Mouse (Mus musculus): Measurements from ENCODE around the gene Ddb2.

Ddb2 gene

DNA sequence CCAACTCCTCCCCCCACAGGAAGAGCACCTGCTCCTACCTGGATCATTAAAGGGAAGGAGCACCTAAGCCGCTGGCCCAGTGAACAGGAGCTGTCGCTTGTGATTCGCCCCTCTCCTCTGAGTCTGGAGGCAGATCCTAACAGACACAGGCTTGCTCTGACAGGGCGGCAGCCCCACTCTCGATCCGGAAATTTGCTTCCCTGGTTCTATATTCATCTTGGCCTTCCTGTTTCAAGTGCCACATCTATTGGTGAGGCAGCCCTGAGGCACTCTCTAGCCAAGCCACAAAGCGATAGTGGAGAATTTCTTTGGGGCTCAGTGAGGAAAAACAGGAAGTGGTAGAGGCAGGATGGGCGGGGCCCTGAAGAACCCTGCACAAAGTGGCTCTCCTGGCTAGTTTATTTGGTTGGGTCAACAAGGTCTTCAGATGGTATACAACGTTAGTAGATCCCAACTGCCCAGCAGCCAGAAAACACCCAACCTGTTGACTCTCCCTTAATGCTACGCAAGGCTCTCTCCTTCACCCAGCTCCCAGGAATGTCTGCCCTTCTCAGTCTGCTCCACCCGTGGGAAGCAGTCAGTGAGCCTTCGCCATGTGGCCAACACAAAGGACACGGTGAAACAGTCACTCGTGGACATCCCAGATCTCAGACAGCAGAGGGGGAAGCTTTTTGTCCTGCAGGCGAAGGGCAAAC lies 52.9 kb downstream of the Ddb2 start, which contains the start of gene Madd:
Madd (minus strand) TSS at position 127 of the 695 bp plus-strand sequence.
- DNase-seq, result peak in 1 of 2 experiments; percentile 31

DNA sequence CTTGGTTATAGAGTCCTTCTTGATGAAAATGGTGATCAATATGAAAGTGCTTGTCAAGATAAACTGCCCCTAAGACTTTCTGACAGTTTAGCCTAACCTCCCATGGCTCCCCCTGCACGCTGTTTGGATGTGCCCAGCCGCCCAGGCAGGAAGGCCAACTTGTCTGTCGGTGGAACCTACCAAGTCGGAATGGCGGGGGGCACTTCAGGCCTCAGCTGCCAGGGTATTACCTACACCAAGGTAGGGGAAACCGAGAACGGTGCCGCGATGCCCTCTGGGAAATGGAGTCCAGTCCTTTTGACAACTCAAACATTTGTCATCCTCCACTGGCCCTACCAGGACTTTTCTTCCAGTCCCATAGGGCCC lies 53.7 kb downstream of the Ddb2 start:
- peak; percentile 95 to 97 for DNase-seq

DNA sequence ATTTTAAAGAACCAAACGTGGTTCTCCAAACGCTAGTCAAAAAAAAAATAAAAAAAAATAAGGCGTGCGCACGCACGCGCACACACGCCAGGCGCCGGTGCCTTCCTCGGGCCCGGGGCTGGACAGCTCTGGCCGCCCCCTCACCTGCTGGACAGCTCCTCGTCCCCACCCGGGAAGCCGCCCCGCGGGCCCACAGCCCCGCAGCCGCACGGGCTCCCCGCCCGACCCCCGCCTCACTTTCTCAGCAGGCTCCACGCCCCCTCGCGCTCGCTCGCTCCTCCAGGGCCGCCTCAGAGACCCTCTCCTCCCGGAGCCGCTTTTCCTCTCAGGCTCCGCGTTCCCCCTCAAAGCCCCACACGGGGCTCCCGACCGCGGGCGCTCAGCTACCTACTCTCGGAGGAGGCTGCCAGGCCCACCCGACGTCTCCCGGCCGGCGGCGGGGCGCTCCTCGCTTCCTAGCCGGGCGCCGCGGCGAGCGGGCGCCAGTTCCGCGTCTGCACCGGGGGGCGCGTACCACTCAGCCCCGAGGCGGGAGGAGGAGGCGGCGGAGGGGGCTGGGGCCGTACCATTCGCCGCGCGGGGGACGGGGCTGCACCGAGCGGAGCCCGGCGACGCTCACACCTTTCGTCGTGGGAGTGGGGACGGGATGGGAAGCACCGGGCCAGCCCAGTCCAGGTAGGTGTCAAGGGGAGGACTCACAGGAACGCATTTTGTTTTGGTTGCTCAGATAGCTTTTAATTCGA lies 54.2 kb downstream of the Ddb2 start:
- DNase-seq, result peak; percentile 83 to 89

DNA sequence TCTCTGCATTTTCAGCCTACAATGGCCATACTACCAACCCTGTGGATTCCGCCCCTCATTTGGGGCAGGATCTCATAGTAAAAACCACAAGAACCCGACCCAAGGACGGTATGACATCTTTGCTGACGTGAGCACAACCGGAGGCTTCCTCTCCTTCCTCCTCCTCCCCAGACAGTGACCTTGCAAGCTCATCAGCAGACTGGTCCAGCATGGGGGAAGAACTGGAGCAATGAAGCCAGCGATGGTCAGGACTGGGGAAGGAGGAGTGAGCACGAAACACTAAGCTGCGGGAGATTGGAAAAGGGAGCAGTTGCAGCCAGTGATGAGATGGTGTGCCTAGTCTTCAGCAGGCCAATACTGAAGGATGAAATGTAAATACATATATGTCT lies 54.8 kb downstream of the Ddb2 start:
- DNase-seq, result no peak

DNA sequence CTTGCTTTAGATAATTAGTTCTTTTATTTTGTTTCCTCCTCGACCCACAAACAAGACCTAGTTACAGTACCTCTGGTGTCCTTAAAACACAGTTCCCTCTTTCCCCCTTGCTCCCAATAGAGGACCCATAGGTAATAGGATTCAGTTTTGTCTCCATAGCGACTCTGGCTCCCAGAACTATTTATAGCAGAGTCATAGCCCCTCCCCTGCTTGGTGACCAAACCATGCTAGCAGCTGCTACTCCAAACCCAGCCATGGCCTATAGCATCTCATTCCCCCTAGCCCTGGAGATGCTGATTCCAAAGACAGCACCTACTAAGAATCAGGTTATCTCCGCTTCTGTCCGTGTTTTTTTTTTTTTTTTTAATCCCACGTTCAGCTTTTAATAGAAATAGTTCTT lies 56.1 kb downstream of the Ddb2 start:
- no peak for DNase-seq

DNA sequence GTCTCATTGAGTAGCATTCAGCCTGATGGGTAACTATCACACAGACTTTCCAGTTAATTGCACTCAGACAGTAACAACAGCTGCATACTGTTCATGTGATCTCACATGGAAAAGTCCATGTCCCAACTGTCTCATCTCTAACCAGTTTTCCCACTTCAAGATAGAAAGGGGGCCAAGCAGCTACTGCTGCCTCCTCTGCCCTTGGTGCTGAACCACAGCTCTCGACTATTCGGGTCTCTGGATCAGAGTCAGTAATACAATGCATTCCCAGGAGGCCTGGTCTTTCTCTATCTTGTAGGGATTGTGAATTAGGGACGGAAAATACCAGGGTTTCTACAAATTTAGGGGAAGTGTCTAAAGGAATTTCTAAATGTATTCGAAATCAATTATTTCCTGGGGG lies 57.0 kb downstream of the Ddb2 start:
- DNase-seq, result no peak

DNA sequence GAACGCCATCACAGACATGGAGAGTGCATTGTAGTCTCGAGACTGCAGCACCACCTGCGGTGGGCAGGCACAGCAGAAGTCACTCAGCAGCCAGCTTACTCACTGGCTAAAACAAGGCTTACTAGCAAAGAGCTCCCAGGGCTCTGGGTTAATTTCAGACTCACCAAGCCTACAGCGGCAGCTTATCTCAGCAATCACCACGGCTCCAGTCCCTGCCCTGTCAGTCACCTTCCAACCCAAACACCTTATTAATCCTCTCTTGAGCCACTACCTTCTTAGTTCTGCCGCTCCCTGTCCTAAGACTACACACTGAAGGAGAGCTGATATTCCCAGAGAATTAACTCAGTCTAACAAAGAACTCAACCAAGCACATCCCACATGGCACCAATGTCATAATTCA lies 60.5 kb downstream of the Ddb2 start:
- no peak for DNase-seq

DNA sequence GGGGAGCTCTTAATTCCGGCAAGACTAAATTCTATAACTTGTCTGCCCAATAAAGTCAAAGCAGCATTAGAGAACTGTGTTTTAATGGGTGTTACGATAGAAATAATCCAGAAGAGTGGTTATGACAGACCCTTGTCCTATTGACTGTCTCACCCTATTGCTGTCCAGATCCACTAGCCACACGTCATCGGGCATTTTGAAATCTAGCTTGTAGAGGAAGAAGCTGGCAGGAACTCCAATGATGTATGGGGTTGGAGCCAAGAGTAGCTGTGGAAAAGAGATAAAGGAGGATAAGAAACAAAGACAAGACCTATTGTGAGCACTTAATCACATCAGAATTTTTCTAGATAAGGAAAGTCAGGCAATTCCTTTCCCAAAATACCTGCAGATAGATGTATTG lies 61.3 kb downstream of the Ddb2 start:
- DNase-seq, result no peak

DNA sequence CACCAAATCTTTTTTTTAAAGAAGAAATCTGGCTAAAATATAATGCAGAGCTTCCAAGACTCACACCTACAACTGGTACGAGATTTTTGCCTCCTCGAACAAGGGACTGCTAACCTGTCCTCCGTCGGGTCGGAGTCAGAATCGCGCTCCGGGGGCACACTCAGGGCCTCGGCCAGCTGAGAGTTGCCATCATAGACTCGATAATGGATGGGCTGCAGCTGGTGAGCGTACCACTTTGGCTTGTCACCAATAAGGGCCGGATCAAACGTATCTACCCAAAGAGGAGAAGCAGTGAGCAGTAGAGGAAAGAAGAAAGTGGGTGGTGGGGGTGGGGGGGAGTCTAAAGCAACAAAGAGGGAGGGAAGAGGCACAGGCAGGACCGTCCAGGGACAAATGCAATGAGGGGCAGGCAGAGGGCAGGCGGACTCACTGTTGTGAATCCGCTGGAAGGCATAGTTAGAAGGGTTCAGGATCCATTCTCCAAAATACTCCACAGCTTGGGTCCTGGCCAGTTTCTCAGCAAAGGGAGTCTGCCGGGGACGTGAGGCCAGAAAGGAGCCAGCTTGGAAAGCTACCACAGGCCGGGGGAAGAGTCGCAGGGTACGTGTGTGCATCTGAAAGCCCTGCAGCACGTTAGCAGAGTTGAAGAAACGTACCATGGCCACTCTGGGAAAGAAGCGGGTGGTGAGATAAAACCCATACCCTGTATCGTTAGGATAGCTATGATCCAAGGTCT lies 67.0 kb downstream of the Ddb2 start:
- no peak for DNase-seq

DNA sequence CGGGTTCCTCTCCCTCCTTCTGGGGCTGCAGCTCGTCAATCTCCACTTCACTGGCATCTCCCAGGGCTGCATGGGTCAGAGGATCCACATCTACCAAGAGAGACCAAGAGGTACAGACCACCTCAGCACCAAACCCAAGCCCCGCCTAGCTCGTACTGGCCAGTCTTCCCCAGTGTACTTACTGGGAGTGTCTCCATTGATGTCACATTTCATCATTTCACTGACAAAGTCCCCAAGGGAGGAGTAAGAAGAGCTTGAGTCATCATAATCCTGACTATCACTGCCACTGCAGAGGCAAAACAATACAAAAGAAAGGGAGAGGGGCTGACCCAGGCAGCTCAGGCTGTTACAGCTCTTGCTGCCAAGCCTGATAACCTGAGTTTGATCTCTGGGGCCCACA lies 69.2 kb downstream of the Ddb2 start:
- no peak for DNase-seq

DNA sequence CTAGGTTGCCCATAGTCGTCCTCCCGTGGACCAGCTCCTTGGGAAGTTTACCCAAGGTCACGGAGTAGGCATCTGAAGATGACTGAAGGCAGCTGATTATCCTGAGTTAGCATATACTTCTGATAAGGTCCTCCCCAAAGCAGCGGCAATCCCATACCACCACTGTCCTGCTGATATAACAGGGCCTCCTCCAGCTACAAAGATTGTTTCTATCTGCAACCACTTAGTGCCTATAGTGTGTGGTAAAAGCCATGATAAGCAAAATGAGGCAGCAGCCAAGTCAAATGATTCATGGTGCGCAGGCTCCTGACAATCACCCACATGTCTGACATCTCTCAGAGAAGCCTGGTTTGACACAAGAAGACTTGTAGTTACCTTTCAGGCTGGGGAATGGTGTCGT lies 71.8 kb downstream of the Ddb2 start:
- DNase-seq, result no peak

DNA sequence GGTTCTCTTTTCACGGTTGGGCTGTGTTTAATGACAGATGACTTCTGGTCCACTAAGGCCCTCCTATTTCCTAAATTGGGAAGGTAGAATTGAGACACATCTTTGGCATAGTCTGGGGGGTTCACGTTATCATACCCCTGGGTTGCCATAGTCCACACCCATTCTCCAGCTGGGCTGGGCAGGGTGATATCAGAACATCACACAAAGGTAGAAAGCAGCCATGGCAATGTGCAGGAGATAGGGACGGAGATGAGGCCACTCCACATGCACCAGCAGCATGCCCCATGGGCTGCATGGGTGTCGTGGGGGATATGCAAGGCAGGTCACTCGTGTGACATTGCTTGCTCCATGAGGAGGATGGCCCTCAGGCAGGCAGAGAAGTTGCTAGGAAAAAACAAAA lies 73.2 kb downstream of the Ddb2 start:
- no peak for DNase-seq

DNA sequence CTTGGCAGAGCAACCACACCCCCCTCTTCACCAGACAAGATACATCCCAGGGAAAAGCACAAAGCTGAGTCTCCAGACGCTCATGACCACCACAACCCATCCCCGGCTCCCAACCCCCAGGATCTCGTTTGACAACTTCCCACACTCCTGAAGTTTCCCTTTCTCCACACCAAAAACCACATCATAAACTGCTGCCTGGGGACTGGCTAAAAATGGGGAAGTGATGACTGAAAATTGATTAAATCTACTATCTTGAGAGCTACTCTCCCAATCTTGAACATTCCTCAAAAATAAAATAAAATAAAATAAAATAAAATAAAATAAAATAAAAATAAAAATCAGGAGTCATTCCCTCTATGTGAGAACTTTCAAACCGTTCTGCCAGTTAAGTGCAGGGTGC lies 73.8 kb downstream of the Ddb2 start:
- DNase-seq, result no peak

Data from kidney, postnatal 4 days (tissue).